Mouse (Mus musculus): ENCODE measurements around the gene Bace2. TPM values are rescaled to one million over a fixed set of nuclear protein-coding genes. Genes with fewer than 3 reads are reported as not detected.

The Bace2 gene
- total RNA-seq (2012; rRNA removed) (not detected in 2 replicates), polyA plus RNA-seq (2012; ENCODE audit: insufficient read depth in 1 of 2, insufficient read length in 2 of 2, low read depth in 1 of 2, low replicate concordance in 2 of 2, missing spikeins in 1 of 2) (not detected)

DNA sequence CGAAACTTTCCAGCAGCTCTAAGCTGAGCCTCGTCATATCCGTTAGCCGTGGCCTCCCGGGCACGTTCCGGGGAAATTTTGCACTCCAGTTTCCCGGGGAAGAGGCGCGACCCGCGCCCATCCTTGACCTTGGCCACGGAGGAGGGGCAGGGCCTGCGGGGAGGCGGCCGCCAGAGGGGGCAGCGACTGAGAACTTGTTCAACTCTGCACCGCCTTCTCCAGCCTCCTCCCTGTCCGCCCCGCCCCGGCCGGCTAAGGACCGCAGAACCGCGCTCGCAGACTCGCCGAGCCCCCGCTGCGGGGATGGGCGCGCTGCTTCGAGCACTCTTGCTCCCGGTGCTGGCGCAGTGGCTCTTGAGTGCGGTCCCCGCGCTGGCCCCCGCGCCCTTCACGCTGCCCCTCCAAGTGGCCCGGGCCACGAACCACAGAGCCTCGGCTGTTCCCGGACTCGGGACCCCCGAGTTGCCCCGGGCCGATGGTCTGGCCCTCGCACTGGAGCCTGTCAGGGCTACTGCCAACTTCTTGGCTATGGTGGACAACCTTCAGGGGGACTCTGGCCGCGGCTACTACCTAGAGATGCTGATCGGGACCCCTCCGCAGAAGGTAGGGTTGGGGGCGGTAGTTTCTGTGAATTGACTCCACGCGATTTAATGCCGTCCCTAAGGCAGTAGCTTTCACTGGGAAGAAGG lies at the start of gene Bace2:
Gene Bace2 (plus strand): TSS at position 244 of the 689 bp plus-strand sequence.
- no peak within 1 kb of the TSS for H3K9ac ChIP-seq (ENCODE audit: control insufficient read depth, low read depth, low read length, poor library complexity, severe bottlenecking)
- no peak within 1 kb of the TSS for H3K27ac ChIP-seq (ENCODE audit: control insufficient read depth, low read depth, low read length)
- H3K79me2 ChIP-seq (ENCODE audit: control insufficient read depth, insufficient read depth, low read length, poor library complexity): no peaks in the 10 kb centered on the region
- no peak for TF ChIP-seq GATA1 (IDR thresholded peaks at IDR 0.05; ENCODE audit: low read depth, low read length)
- TF ChIP-seq CHD1 (IDR thresholded peaks at IDR 0.05; ENCODE audit: low read depth, low read length): no peak
- TF ChIP-seq E2F4 (IDR thresholded peaks at IDR 0.05; ENCODE audit: borderline replicate concordance, low read depth, low read length): no peak
- TF ChIP-seq UBTF (IDR thresholded peaks at IDR 0.05; ENCODE audit: borderline replicate concordance, insufficient read depth, low read depth, low read length): no peak
- TF ChIP-seq ZNF384 (IDR thresholded peaks at IDR 0.05; ENCODE audit: low read depth, low read length): no peak
- no peak for TF ChIP-seq MYB (IDR thresholded peaks at IDR 0.05; ENCODE audit: low read depth, low read length)
- no peak for TF ChIP-seq KAT2A (conservative IDR thresholded peaks at IDR 0.05; ENCODE audit: low read depth, low read length)
- TF ChIP-seq ETS1 (IDR thresholded peaks at IDR 0.05; ENCODE audit: low read depth, low read length): no peak
- no peak for TF ChIP-seq GABPA (IDR thresholded peaks at IDR 0.05; ENCODE audit: low read depth, low read length)
- TF ChIP-seq ZC3H11A (IDR thresholded peaks at IDR 0.05; ENCODE audit: low read depth, low read length): no peak
- no peak for TF ChIP-seq POLR2AphosphoS5 (IDR thresholded peaks at IDR 0.05; ENCODE audit: borderline replicate concordance, low read depth, low read length)
- TF ChIP-seq NRF1 (IDR thresholded peaks at IDR 0.05; ENCODE audit: insufficient read depth, low read depth, low read length, poor library complexity, severe bottlenecking): no peak
- TF ChIP-seq MAFK (IDR thresholded peaks at IDR 0.05; ENCODE audit: borderline replicate concordance, low read depth, low read length): no peak
- H3K36me3 ChIP-seq (ENCODE audit: control insufficient read depth in 1 of 2, insufficient read depth in 2 of 2, low read length in 2 of 2): no peaks in the 10 kb centered on the region
- H3K4me1 ChIP-seq (ENCODE audit: control insufficient read depth in 1 of 2, insufficient read depth in 2 of 2, low read length in 2 of 2): no peaks in the 10 kb centered on the region
- H3K9me3 ChIP-seq (replicated peaks; ENCODE audit: insufficient read depth, low read length): no peaks in the 10 kb centered on the region
- no peak within 1 kb of the TSS for H3K4me3 ChIP-seq (ENCODE audit: control insufficient read depth in 1 of 2, insufficient read depth in 1 of 2, low read depth in 2 of 2, low read length in 2 of 2)
- H3K27me3 ChIP-seq (ENCODE audit: control insufficient read depth in 1 of 2, insufficient read depth in 2 of 2, low read length in 2 of 2): no peaks in the 10 kb centered on the region
- no peak for DNase-seq (ENCODE audit: low read depth, low spot score)

DNA sequence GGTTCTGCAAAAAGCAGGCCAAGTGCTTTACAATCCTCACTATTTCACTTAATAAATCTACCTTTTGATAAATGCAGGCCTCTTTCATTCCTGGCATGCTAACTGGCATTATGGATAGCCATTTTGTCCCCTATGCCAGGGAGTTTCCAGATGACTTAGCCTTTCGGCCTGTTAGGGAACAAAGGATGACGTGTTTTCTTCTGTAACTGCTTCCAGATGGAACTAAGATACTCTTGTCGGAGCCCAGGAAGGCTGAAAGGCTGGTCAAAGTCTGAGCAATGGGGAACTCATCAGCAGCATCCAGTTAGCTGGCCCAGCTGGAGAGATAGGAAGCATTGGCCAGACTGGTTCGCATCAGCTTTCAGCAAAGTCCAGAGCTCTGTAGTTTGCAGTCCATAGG lies 48.9 kb upstream of the Bace2 start:
- no peak for DNase-seq (ENCODE audit: low read depth, low spot score)
- Histone ChIP-seq H3K9ac (ENCODE audit: control insufficient read depth, low read depth, low read length, poor library complexity, severe bottlenecking) (no peak overlapping the region), H3K4me3 (ENCODE audit: control insufficient read depth in 1 of 2, insufficient read depth in 1 of 2, low read depth in 2 of 2, low read length in 2 of 2) (no peak overlapping the region), H3K4me1 (ENCODE audit: control insufficient read depth in 1 of 2, insufficient read depth in 2 of 2, low read length in 2 of 2) (0 out of 4 replicates have a peak, but pooled peaks cover 0 to 9% of the 10 kb centered on the region in 2 experiments), H3K9me3 (replicated peaks; ENCODE audit: insufficient read depth, low read length) (no peaks in the 10 kb centered on the region), H3K27me3 (ENCODE audit: control insufficient read depth in 1 of 2, insufficient read depth in 2 of 2, low read length in 2 of 2) (no peaks in the 10 kb centered on the region), H3K79me2 (ENCODE audit: control insufficient read depth, insufficient read depth, low read length, poor library complexity) (no peaks in the 10 kb centered on the region), H3K27ac (ENCODE audit: control insufficient read depth, low read depth, low read length) (no peak overlapping the region), H3K36me3 (ENCODE audit: control insufficient read depth in 1 of 2, insufficient read depth in 2 of 2, low read length in 2 of 2) (peaks cover 0 to 6% of the 10 kb centered on the region in 2 experiments; a peak in 2 of 4 replicates)
- no peak for TF ChIP-seq BHLHE40 (IDR thresholded peaks at IDR 0.05; ENCODE audit: borderline replicate concordance, low read depth, low read length)
- TF ChIP-seq CHD1 (IDR thresholded peaks at IDR 0.05; ENCODE audit: low read depth, low read length): no peak
- TF ChIP-seq SMC3 (IDR thresholded peaks at IDR 0.05; ENCODE audit: low read depth, low read length): no peak
- TF ChIP-seq MAFK (IDR thresholded peaks at IDR 0.05; ENCODE audit: borderline replicate concordance, low read depth, low read length): no peak
- TF ChIP-seq ZNF384 (IDR thresholded peaks at IDR 0.05; ENCODE audit: low read depth, low read length): no peak
